Comparison of ENCODE assay signal across 17 mouse cellular contexts in the genomic region with DNA sequence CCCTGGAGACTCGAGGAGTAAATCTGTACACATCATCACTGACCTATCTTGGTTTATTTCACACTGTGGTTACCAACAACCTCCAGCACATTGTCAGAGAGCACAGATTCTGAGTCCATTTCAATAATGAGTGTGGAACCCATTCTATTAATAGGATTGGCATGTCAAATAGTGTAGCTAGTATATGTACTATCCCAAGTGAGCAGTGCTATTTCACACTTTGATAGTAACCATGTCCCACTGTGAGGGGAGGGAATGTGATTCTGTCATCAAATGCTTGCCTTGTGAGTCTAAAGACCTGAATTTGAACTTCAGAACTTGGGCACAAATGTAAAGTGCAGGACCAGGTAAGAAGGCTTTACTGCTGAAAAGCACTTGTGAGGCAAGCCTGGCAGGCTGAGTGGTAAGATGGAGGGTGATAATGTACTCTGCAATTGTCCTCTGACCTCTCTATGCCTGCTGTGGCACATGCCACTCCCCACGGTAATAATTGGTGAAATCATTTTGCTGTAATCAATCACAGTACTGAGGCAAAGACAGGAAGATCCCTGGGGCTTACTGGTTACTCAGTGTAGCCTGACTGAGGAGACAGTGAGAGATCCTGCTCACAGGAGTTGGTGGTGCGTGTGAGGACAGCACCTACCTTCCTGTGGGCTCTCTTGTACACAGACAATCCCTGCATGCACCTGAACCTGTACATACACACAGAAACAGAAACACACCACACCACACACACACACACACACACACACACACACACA. TPM values are rescaled to one million over a fixed set of nuclear protein-coding genes. Genes with fewer than 3 reads are reported as not detected.
"Had no signal": no experiment of that assay in that cellular context is flagged by ENCODE, and none has a peak within 500 bp of the region (broad histone marks: within the 10 kb centered on the region; RNA-seq: fewer than 3 reads in every experiment).

No protein-coding gene starts in this region.

RNA-seq across cellular contexts. Expression of a gene that starts 8.6 kb away (rescaled TPM):
- polyA plus RNA-seq: forebrain, postnatal 0 days; heart, embryonic 10.5 days; heart, embryonic 12.5 days; heart, embryonic 14.5 days; hindbrain, embryonic 12.5 days; hindbrain, embryonic 14.5 days; hindbrain, postnatal 0 days; intestine, embryonic 14.5 days; intestine, embryonic 16.5 days; kidney, adult 2 months; kidney, embryonic 15.5 days; kidney, postnatal 0 days; large intestine, adult 2 months; limb, embryonic 13.5 days; liver, embryonic 13.5 days had no signal

RNA-seq across cellular contexts. Expression of a gene that starts 13.3 kb away (rescaled TPM):
- polyA plus RNA-seq: forebrain, postnatal 0 days; heart, embryonic 10.5 days; heart, embryonic 12.5 days; heart, embryonic 14.5 days; hindbrain, embryonic 12.5 days; hindbrain, embryonic 14.5 days; hindbrain, postnatal 0 days; intestine, embryonic 14.5 days; intestine, embryonic 16.5 days; kidney, adult 2 months; kidney, embryonic 15.5 days; kidney, postnatal 0 days; large intestine, adult 2 months; limb, embryonic 11.5 days; limb, embryonic 13.5 days; liver, embryonic 11.5 days; liver, embryonic 13.5 days had no signal
